Mouse (Mus musculus) adrenal gland, postnatal 4 days (tissue): Measurements from ENCODE around the gene Cyp3a13. TPM values are rescaled to one million over a fixed set of nuclear protein-coding genes. Genes with fewer than 3 reads are reported as not detected.
"Not testable (repeated sequence)": the region's sequence is repeated elsewhere in the genome, so short reads cannot be mapped to it uniquely, and the experiment has no call there.

Experiments used
- DNase-seq, 2 experiments: peaks; one replicate each; pipeline ENCODE4 v3.0.0; 2021 to 2022; ENCODE audit warnings: low spot score in 2 of 2, mixed read lengths in 2 of 2
- total RNA-seq, 2 experiments: library from RNA; stranded (reverse); gene quantifications; 2 replicates each; pipeline ENCODE4 v1.2.3; 2021

The Cyp3a13 gene
- total RNA-seq, 2 experiments from 2014 or later, result 0.17 to 3.0 TPM

DNA sequence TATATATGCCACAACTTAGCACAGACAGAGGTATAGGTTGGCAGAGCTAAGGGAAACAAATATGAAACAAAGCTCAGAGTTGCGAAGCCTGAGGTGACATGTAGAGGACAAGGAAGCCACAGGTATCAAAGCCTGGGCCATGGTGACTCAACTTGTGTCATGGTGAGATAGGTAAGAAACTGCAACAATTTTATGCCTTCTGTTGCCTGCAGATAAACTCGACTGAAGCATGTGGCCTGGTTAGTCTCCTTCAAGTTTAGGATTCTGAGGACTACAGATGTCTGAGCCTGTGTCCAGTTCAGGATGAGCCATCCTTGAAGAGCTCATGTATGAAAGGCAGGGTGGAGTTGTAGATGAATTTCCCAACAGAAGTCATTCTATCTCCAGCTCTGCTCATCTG lies 46.4 kb downstream of the Cyp3a13 start:
- DNase-seq, result no peak

DNA sequence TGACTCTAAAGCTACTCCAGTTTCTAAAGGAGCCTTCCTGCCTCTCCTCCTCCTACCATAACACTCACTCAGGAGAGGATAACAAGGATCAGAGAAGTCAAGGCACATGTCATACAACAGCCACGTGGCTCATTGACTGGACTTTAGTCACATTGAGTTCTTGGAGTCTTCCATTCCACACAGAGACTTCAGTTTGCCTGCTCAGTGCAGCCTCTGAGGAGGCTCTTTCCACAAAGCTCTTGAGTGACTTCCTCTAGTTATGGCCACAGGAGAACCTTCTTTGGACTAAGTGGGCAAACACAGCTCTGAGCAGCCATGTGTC lies 49.1 kb downstream of the Cyp3a13 start:
- not testable (repeated sequence) for DNase-seq

DNA sequence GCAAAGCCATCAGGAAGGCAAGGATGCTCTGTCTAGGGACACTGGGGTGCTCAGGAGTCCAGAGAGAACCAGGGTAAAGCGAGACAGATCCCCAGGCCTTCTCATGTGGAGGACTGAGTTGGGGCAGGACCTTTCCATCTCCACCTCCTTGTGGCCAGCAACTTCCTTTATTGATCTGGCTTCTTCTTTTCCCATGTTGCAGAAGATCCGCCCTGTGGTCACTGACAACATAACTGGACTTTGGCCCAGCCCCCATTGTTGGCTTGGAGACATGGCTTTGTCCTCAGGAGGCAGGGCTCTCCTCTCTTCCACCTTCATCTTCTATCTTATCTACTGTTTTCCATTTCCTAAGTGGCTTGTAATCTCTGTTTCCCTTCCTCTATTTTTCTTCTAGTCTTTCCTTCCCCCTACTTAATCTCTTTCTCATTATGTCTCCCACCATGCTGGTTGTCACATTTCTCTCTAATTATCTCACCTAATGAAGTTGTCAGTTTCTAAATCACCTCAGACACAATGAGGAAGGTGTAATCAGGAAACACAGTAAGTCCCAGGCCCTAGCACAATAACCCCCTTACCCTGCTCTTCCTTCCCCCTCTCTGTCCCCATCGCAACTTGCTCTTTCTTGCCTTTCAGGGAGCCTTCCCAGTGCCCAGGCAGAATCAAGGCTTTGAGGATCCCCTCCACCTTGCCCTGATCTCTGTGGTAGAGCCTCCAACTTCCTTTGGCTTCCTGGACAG lies 49.6 kb downstream of the Cyp3a13 start, which contains the start of gene Pilrb2:
Gene Pilrb2 (minus strand): TSS at position 172 of the 737 bp plus-strand sequence.
- DNase-seq, result not testable (repeated sequence)

DNA sequence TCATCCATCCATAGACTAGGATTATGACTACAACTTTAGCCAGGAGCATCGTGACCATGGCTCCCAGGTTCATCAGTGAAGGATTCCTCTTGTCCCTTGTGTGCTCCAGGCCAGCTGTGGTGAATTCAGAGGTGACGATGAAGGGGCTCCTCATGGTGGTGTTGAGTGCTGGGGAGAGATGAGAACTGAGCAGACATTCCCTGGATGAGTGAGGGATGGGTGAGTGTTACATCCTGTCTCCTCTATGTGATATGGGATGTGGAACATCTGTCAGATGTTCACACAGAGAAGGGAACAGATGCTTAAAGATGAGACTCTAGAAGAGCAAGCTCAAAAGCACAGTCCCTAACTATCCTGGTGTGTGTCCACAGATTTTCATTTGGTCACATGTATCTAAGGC lies 52.8 kb downstream of the Cyp3a13 start:
- not testable (repeated sequence) for DNase-seq

DNA sequence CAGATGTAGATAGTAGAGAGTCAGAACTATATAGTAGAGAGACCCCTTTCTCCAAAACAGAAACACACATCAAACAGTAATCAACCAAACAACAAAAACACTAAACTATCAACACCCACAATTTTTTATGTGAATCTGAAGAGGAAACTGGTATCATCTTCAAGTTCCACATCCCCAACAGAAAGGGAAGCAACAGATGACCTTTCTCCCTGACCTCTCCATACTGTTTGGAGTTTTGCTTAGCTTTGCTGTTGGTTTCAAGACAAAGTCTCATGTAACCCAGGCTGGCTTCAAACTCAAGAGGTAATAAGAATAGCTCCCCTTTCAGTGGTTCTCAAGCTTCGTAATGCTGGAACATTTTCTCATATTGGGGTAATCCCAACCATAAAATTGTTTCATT lies 57.4 kb downstream of the Cyp3a13 start:
- DNase-seq, result not testable (repeated sequence)

DNA sequence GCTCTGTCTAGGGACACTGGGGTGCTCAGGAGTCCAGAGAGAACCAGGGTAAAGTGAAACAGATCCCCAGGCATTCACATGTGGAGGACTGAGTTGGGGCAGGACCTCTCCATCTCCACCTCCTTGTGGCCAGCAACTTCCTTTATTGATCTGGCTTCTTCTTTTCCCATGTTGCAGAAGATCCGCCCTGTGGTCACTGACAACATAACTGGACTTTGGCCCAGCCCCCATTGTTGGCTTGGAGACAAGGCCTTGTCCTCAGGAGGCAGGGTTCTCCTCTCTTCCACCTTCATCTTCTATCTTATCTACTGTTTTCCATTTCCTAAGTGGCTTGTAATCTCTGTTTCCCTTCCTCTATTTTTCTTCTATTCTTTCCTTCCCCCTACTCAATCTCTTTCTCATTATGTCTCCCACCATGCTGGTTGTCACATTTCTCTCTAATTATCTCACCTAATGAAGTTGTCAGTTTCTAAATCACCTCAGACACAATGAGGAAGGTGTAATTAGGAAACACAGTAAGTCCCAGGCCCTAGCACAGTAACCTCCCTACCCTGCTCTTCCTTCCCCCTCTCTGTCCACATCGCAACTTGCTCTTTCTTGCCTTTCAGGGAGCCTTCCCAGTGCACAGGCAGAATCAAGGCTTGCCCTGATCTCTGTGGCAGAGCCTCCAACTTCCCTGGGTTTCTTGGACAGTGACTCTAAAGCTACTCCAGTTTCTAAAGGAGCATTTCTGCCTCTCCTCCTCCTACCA lies 63.3 kb downstream of the Cyp3a13 start, which contains the start of gene Pilrb1:
Gene Pilrb1 (minus strand): TSS at position 147 of the 751 bp plus-strand sequence.
- not testable (repeated sequence) for DNase-seq

DNA sequence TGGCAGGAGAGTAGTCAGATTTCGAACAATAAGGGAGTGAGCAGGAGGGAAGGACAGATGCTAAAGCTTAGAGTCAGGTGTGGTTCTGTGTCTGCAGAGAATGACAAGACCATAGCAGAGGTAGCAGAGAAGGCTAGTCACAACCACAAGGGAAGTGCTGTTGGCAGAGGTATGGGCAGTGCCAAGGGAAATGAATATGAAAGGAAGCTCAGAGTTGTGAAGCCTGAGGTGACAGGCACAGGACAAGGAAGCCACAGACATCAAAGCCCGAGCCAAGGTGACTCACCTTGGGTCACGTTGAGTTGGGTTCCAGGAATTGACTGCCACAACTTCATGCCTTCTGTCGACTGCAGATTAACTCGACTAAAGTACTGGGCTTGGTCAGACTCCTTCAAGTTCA lies 64.5 kb downstream of the Cyp3a13 start:
- DNase-seq, result not testable (repeated sequence)

DNA sequence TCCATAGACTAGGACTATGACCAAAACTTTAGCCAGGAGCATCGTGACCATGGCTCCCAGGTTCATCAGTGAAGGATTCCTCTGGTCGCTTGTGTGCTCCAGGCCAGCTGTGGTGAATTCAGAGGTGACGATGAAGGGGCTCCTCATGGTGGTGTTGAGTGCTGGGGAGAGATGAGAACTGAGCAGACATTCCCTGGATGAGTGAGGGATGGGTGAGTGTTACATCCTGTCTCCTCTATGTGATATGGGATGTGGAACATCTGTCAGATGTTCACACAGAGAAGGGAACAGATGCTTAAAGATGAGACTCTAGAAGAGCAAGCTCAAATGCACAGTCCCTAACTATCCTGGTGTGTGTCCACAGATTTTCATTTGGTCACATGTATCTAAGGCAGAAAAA lies 66.5 kb downstream of the Cyp3a13 start:
- not testable (repeated sequence) for DNase-seq

DNA sequence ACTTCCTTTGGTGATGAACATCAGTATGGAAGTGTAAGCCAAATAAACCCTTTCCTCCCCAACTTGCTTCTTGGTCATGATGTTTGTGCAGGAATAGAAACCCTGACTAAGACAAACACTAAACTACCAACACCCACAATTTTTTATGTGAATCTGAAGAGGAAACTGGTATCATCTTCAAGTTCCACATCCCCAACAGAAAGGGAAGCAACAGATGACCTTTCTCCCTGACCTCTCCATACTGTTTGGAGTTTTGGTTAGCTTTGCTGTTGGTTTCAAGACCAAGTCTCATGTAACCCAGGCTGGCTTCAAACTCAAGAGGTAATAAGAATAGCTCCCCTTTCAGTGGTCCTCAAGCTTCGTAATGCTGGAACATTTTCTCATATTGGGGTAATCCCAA lies 71.1 kb downstream of the Cyp3a13 start:
- not testable (repeated sequence) for DNase-seq

Other genes with a start within 250 kb of the Cyp3a13 start
- 10 to 100 TPM; 28.5 to 31.9 TPM for gene Agfg2, start 236.9 kb downstream of the Cyp3a13 start, total RNA-seq
- gene Nyap1, start 180.0 kb downstream of the Cyp3a13 start, total RNA-seq, result 10 to 100 TPM; 10.9 to 11.6 TPM
- gene Tsc22d4, start 175.9 kb downstream of the Cyp3a13 start, total RNA-seq, result 100 to 1,000 TPM; 138 to 140 TPM
- gene Ppp1r35, start 142.8 kb downstream of the Cyp3a13 start, total RNA-seq, result 10 to 100 TPM; 29.9 to 40.3 TPM
- 10 to 100 TPM; 58.4 to 67.5 TPM for gene Mepce, start 134.0 kb downstream of the Cyp3a13 start, total RNA-seq
- gene Zcwpw1, start 133.8 kb downstream of the Cyp3a13 start, total RNA-seq, result 1 to 10 TPM; 8.9 to 9.3 TPM
- gene Pilra, start 85.3 kb downstream of the Cyp3a13 start, total RNA-seq, result 1 to 10 TPM; 3.1 to 5.5 TPM
- gene Pilrb1, start 63.5 kb downstream of the Cyp3a13 start, total RNA-seq, result 1 to 10 TPM; 2.9 to 3.6 TPM
- 1 to 10 TPM; 2.8 to 3.4 TPM for gene Pilrb2, start 49.8 kb downstream of the Cyp3a13 start, total RNA-seq
- gene Gjc3, start 41.5 kb upstream of the Cyp3a13 start, total RNA-seq, result 1 to 10 TPM; 2.3 to 2.4 TPM
- 10 to 100 TPM in 1 of 2 experiments, 1 to 10 TPM in 1; 1.1 to 55.2 TPM for gene Azgp1, start 59.9 kb upstream of the Cyp3a13 start, total RNA-seq
- not detected for gene Smok3a, start 99.6 kb upstream of the Cyp3a13 start, total RNA-seq
- not detected for gene Smok3b, start 99.8 kb upstream of the Cyp3a13 start, total RNA-seq
- not detected for gene Smok3c, start 131.6 kb upstream of the Cyp3a13 start, total RNA-seq
- gene Zkscan1, start 163.5 kb upstream of the Cyp3a13 start, total RNA-seq, result 10 to 100 TPM; 49.4 to 53.5 TPM
- 10 to 100 TPM; 26.2 to 26.6 TPM for gene Zscan21, start 195.3 kb upstream of the Cyp3a13 start, total RNA-seq
- gene Zfp113, start 234.1 kb upstream of the Cyp3a13 start, total RNA-seq, result 10 to 100 TPM; 19.5 to 21.6 TPM
- gene Cops6, start 239.5 kb upstream of the Cyp3a13 start, total RNA-seq, result 100 to 1,000 TPM; 145 to 147 TPM